Mouse (Mus musculus): ENCODE measurements around the gene Chn2. TPM values are rescaled to one million over a fixed set of nuclear protein-coding genes. Genes with fewer than 3 reads are reported as not detected.

The Chn2 gene
- polyA plus RNA-seq, 1 experiment from 2014 or later, result 29.2 TPM

DNA sequence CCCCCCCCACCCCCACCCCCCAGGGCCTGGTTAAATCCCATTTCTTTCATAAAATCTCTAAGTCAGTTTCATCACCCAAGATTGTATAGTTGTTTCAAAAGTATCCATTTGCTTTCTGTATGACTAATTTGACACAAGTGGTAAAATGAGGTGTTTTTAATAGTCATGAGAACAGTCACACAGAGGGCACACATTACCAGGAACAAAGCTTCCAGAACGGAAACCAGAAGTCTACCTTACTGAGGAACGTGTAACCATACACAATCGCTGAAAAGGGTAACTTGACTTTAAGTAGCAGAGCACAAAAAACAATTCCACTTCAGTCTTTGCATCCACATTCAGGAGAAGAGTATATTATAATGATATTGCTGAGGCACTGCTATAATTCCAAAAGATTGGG, 53.6 kb downstream of the Chn2 start:
- Histone ChIP-seq H3K36me3 (ENCODE audit: control insufficient read depth, insufficient read depth, low read length) (no peaks in the 10 kb centered on the region), H3K27ac (ENCODE audit: low read length) (no peak overlapping the region), H3K27me3 (ENCODE audit: control insufficient read depth, insufficient read depth, low read depth, low read length) (no peaks in the 10 kb centered on the region), H3K4me2 (ENCODE audit: low read length) (no peak overlapping the region), H3K4me3 (ENCODE audit: low read depth, low read length) (no peak overlapping the region), H3K4me1 (ENCODE audit: control insufficient read depth, insufficient read depth, low read length) (peaks cover 7% of the 10 kb centered on the region), H3K9me3 (replicated peaks; ENCODE audit: control insufficient read depth, low read length, poor library complexity, severe bottlenecking) (no peaks in the 10 kb centered on the region), H3K9ac (ENCODE audit: low read depth, low read length) (no peak overlapping the region)
- WGBS, result 81% methylated on average over 3 of the region's 3 CpGs
- ATAC-seq, result no peak

DNA sequence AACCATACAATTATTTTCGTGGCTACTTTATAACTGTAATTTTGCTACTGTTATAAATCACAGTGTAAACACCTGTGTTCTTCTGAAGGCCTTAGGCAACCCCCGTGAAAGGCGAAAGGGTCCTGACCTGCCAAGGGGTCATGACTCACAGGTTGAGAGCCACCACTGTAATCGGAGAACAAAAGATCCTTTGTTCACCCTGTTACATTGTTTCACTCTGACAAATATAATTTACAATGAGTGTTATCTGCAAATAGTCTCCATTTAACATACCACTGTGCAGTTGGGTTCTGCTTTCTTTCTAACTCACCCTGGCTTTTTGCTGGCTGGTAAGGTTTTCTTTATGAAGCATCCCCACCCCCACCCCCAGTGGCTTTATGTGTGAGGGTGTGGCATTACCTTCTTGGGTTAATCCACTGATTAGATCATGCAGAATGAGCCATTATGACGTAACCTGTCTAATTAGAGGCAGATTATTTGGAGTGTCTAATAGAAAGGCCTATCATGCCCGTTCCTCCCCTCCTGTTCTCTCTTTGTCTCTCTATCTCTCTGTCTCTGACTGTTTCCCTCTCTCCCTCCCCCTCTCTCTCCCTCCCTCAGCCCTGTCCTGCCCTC, 56.9 kb downstream of the Chn2 start:
- no peak overlapping the region for H3K4me2 ChIP-seq (ENCODE audit: low read length)
- H3K36me3 ChIP-seq (ENCODE audit: control insufficient read depth, insufficient read depth, low read length), result no peaks in the 10 kb centered on the region
- no peak overlapping the region for H3K27ac ChIP-seq (ENCODE audit: low read length)
- H3K4me1 ChIP-seq (ENCODE audit: control insufficient read depth, insufficient read depth, low read length), result peaks cover 7% of the 10 kb centered on the region
- 32% methylated on average over 6 of the region's 6 CpGs for WGBS
- H3K27me3 ChIP-seq (ENCODE audit: control insufficient read depth, insufficient read depth, low read depth, low read length), result no peaks in the 10 kb centered on the region
- ATAC-seq, result no peak
- H3K9me3 ChIP-seq (replicated peaks; ENCODE audit: control insufficient read depth, low read length, poor library complexity, severe bottlenecking), result no peaks in the 10 kb centered on the region
- no peak overlapping the region for H3K4me3 ChIP-seq (ENCODE audit: low read depth, low read length)
- no peak overlapping the region for H3K9ac ChIP-seq (ENCODE audit: low read depth, low read length)

DNA sequence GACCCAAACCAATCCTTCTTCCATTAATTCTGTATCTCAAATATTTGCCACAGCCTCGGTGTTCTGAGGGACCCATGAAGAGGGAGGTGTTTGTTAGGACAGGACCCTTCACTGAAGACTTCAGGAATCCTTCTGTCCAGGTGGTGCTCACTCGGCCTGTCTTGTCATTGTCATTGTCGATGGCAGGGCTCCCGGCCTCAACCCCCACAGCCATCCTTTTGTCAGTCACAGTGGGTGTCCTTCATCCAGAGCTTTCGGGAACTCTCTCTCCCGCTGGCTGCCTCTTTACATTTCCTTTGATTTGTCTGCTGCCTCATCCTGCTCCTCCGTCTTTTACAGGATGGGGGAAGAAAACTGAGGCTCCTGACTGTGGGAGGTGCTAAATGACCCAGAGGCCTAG, 57.5 kb downstream of the Chn2 start:
- no peak overlapping the region for H3K9ac ChIP-seq (ENCODE audit: low read depth, low read length)
- no peak overlapping the region for H3K4me2 ChIP-seq (ENCODE audit: low read length)
- H3K9me3 ChIP-seq (replicated peaks; ENCODE audit: control insufficient read depth, low read length, poor library complexity, severe bottlenecking), result no peaks in the 10 kb centered on the region
- H3K4me1 ChIP-seq (ENCODE audit: control insufficient read depth, insufficient read depth, low read length), result peaks cover 6% of the 10 kb centered on the region
- no peaks in the 10 kb centered on the region for H3K27me3 ChIP-seq (ENCODE audit: control insufficient read depth, insufficient read depth, low read depth, low read length)
- no peak overlapping the region for H3K4me3 ChIP-seq (ENCODE audit: low read depth, low read length)
- ATAC-seq, result no peak
- no peaks in the 10 kb centered on the region for H3K36me3 ChIP-seq (ENCODE audit: control insufficient read depth, insufficient read depth, low read length)
- no peak overlapping the region for H3K27ac ChIP-seq (ENCODE audit: low read length)
- 6% methylated on average over 7 of the region's 7 CpGs for WGBS

DNA sequence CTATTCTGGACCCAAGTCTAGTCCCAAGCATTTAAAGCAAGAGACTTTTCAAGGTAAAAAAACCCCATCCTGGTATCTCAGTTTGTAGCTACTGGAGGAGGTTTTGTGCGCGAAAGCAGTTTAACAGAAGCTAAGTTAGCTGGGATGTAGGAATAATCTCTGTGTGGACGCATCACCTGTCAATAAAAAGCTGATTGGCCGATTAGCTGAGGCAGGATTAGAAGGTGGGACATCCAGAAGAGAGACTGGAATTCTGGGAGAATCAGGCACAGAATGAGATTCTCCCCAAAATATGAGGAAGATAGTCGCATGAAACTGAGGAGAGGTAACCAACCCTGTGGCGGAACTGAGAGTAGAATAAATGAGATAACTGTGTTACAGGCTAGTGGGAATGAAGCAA, 59.0 kb downstream of the Chn2 start:
- no peaks in the 10 kb centered on the region for H3K9me3 ChIP-seq (replicated peaks; ENCODE audit: control insufficient read depth, low read length, poor library complexity, severe bottlenecking)
- peaks cover 5% of the 10 kb centered on the region for H3K4me1 ChIP-seq (ENCODE audit: control insufficient read depth, insufficient read depth, low read length)
- H3K4me3 ChIP-seq (ENCODE audit: low read depth, low read length), result no peak overlapping the region
- H3K27ac ChIP-seq (ENCODE audit: low read length), result no peak overlapping the region
- no peak overlapping the region for H3K4me2 ChIP-seq (ENCODE audit: low read length)
- no peaks in the 10 kb centered on the region for H3K36me3 ChIP-seq (ENCODE audit: control insufficient read depth, insufficient read depth, low read length)
- no peak for ATAC-seq
- H3K9ac ChIP-seq (ENCODE audit: low read depth, low read length), result no peak overlapping the region
- H3K27me3 ChIP-seq (ENCODE audit: control insufficient read depth, insufficient read depth, low read depth, low read length), result no peaks in the 10 kb centered on the region
- 90% methylated on average over 6 of the region's 6 CpGs for WGBS

DNA sequence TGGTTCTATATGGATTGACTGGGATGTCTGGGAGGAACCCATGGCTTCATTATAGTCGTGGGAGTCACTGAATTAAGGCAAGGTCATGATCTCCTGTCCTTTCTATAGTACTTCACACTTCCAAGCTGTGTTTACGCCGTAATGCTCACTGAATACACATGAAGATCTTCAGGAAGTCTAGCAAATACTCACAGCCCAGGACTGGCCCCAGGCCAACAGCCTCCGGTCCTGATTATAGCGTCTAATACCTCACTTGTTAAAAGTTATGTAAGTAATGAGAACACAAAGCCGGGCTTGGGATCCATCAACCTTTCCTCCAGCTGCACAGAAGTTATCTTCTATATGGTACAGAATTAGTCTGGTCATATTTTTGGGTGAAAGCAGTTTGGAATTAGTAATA, 60.3 kb downstream of the Chn2 start:
- WGBS, result 58% methylated on average over 6 of the region's 6 CpGs
- Histone ChIP-seq H3K4me1 (ENCODE audit: control insufficient read depth, insufficient read depth, low read length) (peaks cover 5% of the 10 kb centered on the region), H3K4me3 (ENCODE audit: low read depth, low read length) (no peak overlapping the region), H3K36me3 (ENCODE audit: control insufficient read depth, insufficient read depth, low read length) (no peaks in the 10 kb centered on the region), H3K9ac (ENCODE audit: low read depth, low read length) (no peak overlapping the region), H3K4me2 (ENCODE audit: low read length) (no peak overlapping the region), H3K27me3 (ENCODE audit: control insufficient read depth, insufficient read depth, low read depth, low read length) (no peaks in the 10 kb centered on the region), H3K27ac (ENCODE audit: low read length) (no peak overlapping the region), H3K9me3 (replicated peaks; ENCODE audit: control insufficient read depth, low read length, poor library complexity, severe bottlenecking) (no peaks in the 10 kb centered on the region)
- ATAC-seq, result no peak

DNA sequence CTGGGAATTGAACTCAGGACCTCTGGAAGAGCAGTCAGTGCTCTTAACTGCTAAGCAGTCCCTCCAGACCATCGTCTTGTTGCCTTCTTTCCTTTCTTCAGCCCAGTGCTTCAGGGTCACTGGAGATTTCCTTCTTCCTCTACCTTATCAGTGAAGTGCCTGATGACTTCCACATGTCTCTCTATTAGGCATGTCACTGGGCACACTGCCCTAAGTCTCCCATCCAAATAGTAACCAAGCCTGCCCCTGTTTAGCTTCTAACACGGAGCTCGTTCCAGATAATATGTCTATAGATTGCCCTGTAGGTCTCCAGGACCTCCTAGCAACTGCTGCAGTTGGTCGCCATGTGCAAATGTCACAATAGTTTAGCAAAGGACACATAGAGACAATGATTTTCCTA, 62.9 kb downstream of the Chn2 start:
- no peak overlapping the region for H3K4me2 ChIP-seq (ENCODE audit: low read length)
- H3K4me3 ChIP-seq (ENCODE audit: low read depth, low read length), result no peak overlapping the region
- no peak overlapping the region for H3K27ac ChIP-seq (ENCODE audit: low read length)
- H3K4me1 ChIP-seq (ENCODE audit: control insufficient read depth, insufficient read depth, low read length), result no peaks in the 10 kb centered on the region; the same call in 1 of the 2 replicates
- no peaks in the 10 kb centered on the region for H3K27me3 ChIP-seq (ENCODE audit: control insufficient read depth, insufficient read depth, low read depth, low read length)
- H3K9me3 ChIP-seq (replicated peaks; ENCODE audit: control insufficient read depth, low read length, poor library complexity, severe bottlenecking), result no peaks in the 10 kb centered on the region
- no peaks in the 10 kb centered on the region for H3K36me3 ChIP-seq (ENCODE audit: control insufficient read depth, insufficient read depth, low read length)
- no peak overlapping the region for H3K9ac ChIP-seq (ENCODE audit: low read depth, low read length)
- ATAC-seq, result no peak
- WGBS, result 86% methylated on average over 4 of the region's 4 CpGs

DNA sequence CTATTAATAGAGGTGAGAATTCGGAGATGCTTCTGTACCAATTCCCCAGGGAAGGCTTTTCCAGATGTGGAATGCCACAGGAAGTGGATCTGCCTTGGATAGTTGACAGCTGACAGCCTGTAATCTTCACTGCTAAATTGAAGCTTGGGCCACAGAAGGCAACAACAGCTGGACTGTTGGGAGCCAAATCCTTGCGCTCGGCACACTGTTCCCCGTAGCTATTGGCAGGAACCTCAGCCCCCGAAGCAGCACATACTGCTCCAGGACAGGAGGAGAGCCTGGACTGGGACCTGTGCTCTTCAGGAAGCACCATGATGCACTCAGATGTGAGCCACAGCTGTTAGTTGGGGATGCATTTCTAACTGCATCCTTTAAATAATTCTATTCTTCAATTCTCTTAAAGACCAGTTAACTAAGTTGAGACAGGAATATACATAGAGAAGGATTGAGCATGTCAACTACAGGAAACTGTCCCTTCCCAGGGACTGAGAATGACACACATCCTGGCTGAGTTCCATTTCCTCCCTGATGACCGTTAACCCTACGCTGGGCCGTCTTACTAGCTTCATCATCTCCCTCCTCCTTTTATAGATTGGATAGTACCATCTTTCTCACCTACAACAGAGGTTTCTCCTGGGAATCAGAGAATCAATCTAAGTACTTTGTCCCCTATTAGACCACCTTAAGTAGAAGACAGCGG, 64.1 kb downstream of the Chn2 start:
- no peak overlapping the region for H3K4me3 ChIP-seq (ENCODE audit: low read depth, low read length)
- H3K9me3 ChIP-seq (replicated peaks; ENCODE audit: control insufficient read depth, low read length, poor library complexity, severe bottlenecking), result no peaks in the 10 kb centered on the region
- no peaks in the 10 kb centered on the region for H3K36me3 ChIP-seq (ENCODE audit: control insufficient read depth, insufficient read depth, low read length)
- H3K9ac ChIP-seq (ENCODE audit: low read depth, low read length), result no peak overlapping the region
- no peak overlapping the region for H3K4me2 ChIP-seq (ENCODE audit: low read length)
- H3K27me3 ChIP-seq (ENCODE audit: control insufficient read depth, insufficient read depth, low read depth, low read length), result no peaks in the 10 kb centered on the region
- no peaks in the 10 kb centered on the region; the same call in 1 of the 2 replicates for H3K4me1 ChIP-seq (ENCODE audit: control insufficient read depth, insufficient read depth, low read length)
- H3K27ac ChIP-seq (ENCODE audit: low read length), result no peak overlapping the region
- no peak for ATAC-seq
- 78% methylated on average over 9 of the region's 9 CpGs for WGBS

DNA sequence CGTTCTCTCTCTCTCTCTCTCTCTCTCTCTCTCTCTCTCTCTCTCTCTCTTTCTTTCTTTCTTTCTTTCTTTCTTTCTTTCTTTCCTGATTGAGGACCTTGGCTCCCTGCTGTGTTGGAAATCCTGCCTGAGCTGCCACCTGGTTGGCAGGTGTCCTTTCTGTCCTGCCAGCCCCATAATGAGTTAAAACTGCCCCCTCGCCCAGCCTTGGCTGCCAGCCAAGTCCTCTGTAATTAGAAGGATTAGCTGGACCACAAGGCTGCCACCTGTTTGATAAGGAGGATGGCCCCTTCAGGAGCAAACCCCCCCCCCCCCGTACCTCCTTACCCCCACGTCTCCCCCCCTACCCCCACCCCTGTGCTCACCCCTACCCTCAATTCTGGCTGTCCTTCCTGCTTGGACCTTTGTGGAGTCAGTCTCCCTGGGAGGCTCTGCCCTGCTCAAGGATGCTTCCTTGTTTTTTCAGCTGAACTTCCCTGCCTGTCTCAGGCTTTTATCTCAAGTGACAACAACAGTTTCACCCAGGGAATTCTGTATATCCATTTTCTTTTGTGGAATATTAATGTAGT, 72.1 kb downstream of the Chn2 start:
- H3K4me3 ChIP-seq (ENCODE audit: low read depth, low read length), result no peak overlapping the region
- H3K4me1 ChIP-seq (ENCODE audit: control insufficient read depth, insufficient read depth, low read length), result peaks cover 13% of the 10 kb centered on the region
- H3K36me3 ChIP-seq (ENCODE audit: control insufficient read depth, insufficient read depth, low read length), result no peaks in the 10 kb centered on the region
- no peak overlapping the region for H3K4me2 ChIP-seq (ENCODE audit: low read length)
- ATAC-seq, result no peak
- no peak overlapping the region for H3K9ac ChIP-seq (ENCODE audit: low read depth, low read length)
- H3K9me3 ChIP-seq (replicated peaks; ENCODE audit: control insufficient read depth, low read length, poor library complexity, severe bottlenecking), result no peaks in the 10 kb centered on the region
- H3K27ac ChIP-seq (ENCODE audit: low read length), result no peak overlapping the region
- no peaks in the 10 kb centered on the region for H3K27me3 ChIP-seq (ENCODE audit: control insufficient read depth, insufficient read depth, low read depth, low read length)
- 3% methylated on average over 3 of the region's 4 CpGs for WGBS

DNA sequence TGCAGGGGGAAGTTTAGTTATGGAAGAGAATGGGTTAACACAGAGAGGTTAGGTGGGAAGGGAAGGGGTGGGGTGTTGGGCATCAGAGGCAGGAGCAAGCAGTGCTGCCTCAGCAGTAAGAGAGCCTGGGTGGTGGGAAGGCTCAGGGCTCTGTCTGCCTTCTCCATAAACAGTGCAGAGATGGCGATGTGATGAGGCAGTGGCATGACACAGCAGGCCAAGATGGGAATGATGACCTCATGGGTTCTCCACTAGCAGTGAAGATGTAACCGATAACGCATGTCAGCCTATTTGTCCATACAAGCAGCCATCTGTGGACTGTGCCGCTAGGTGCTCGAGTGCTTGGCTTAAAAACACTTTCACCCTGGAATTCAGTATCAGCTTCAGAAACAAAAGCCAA, 74.0 kb downstream of the Chn2 start:
- ATAC-seq, result no peak
- Histone ChIP-seq H3K27me3 (ENCODE audit: control insufficient read depth, insufficient read depth, low read depth, low read length) (no peaks in the 10 kb centered on the region), H3K36me3 (ENCODE audit: control insufficient read depth, insufficient read depth, low read length) (no peaks in the 10 kb centered on the region), H3K27ac (ENCODE audit: low read length) (no peak overlapping the region), H3K9ac (ENCODE audit: low read depth, low read length) (no peak overlapping the region), H3K9me3 (replicated peaks; ENCODE audit: control insufficient read depth, low read length, poor library complexity, severe bottlenecking) (no peaks in the 10 kb centered on the region), H3K4me2 (ENCODE audit: low read length) (no peak overlapping the region), H3K4me1 (ENCODE audit: control insufficient read depth, insufficient read depth, low read length) (peaks cover 13% of the 10 kb centered on the region), H3K4me3 (ENCODE audit: low read depth, low read length) (no peak overlapping the region)
- 92% methylated on average over 5 of the region's 5 CpGs for WGBS

Data from midbrain, embryonic 16.5 days (tissue).